ENCODE assay signal across 8 mouse cellular contexts in the genomic region with DNA sequence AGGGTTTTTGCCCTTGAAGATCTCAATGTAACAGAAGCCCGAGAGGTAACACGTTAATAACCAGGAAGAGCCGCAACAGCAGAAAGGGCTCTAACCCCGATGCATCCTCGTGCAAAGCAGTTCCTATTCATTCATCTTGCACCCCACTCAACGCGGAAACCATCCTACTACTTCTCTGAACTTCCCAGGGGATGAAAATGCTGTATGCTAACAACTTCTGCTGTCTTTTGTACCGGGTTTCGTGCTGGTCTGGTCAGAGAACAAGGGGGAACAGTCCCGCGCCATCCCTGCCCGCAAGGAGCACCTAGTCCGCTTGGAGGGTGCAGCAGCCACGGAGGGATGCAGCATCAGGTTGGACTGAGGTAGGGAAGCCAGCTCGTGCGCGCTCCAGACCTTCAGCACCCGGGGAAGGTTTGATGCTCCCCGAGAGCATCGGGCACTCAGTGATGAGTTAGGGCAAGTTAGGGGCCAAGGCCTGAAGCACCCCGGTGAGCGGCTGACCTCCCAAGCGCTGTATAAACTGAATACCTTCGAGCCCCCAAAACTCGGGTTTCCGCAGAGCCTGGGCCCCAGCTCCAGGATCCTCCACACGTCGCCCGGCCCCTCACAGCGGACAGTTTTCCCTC. TPM values are rescaled to one million over a fixed set of nuclear protein-coding genes. Genes with fewer than 3 reads are reported as not detected.
DNase-seq lines count a peak whose midpoint lies in the region; ATAC-seq and TF ChIP-seq lines count a peak whose summit lies in the region.

No protein-coding gene starts in this region.

- H3K4me2 ChIP-seq in embryonic facial prominence, embryonic 12.5 days (replicated peaks): peak overlapping the region; percentile 71
- H3K4me2 ChIP-seq in heart, postnatal 0 days (ENCODE audit: low read depth, low read length): peak overlapping the region; percentile 98

- peak overlapping the region; percentile 94 for H3K4me3 ChIP-seq in embryonic facial prominence, embryonic 12.5 days
- H3K4me3 ChIP-seq in heart, postnatal 0 days (ENCODE audit: low read depth, low read length): peak overlapping the region; percentile 81

- no peak for TF ChIP-seq CTCF in heart, postnatal 0 days (IDR thresholded peaks at IDR 0.05; ENCODE audit: low read depth)

- H3K4me1 ChIP-seq in embryonic facial prominence, embryonic 12.5 days: peaks cover 13% of the 10 kb centered on the region
- peaks cover 14% of the 10 kb centered on the region for H3K4me1 ChIP-seq in heart, postnatal 0 days (ENCODE audit: control insufficient read depth, insufficient read depth)

- peak overlapping the region; percentile 79 for H3K27ac ChIP-seq in embryonic facial prominence, embryonic 12.5 days
- peak overlapping the region; percentile 73 for H3K27ac ChIP-seq in heart, postnatal 0 days (ENCODE audit: low read depth)

- under 1% methylated on average over 30 of the region's 30 CpGs for WGBS in embryonic facial prominence, embryonic 12.5 days
- under 1% methylated on average over 30 of the region's 30 CpGs for WGBS in heart, postnatal 0 days

- H3K9ac ChIP-seq in embryonic facial prominence, embryonic 12.5 days: peak overlapping the region; percentile 96
- H3K9ac ChIP-seq in heart, postnatal 0 days (replicated peaks; ENCODE audit: low read depth, low read length): peak overlapping the region; percentile 87

- H3K9me3 ChIP-seq in embryonic facial prominence, embryonic 12.5 days: no peaks in the 10 kb centered on the region
- no peaks in the 10 kb centered on the region for H3K9me3 ChIP-seq in heart, postnatal 0 days (replicated peaks; ENCODE audit: control insufficient read depth, low read length)

- peak; percentile 17 for DNase-seq in gastrocnemius, postnatal 10 days
- DNase-seq in gastrocnemius, adult 18-20 months (ENCODE audit: low spot score): no peak
- DNase-seq in adrenal gland, postnatal 14 days: peak; percentile 40
- DNase-seq in heart, postnatal 0 days (ENCODE audit: low spot score): peak; percentile 7
- DNase-seq in layer of hippocampus, postnatal 25 days (ENCODE audit: extremely low spot score in 1 of 2, low spot score in 1 of 2): peak; percentile 13 to 15
- DNase-seq in spleen, adult 12 weeks (ENCODE audit: low spot score): peak; percentile 34

- ATAC-seq in embryonic facial prominence, embryonic 12.5 days (ENCODE audit: insufficient number of reproducible peaks, insufficient read depth, low FRiP score, low TSS enrichment): peak; percentile 19; the same call in 1 of the 2 replicates
- peak; percentile 4; the same call in 1 of the 2 replicates for ATAC-seq in heart, postnatal 0 days (ENCODE audit: insufficient read depth, low read depth)
- peak; percentile 52 for ATAC-seq in megakaryocyte-erythroid progenitor cell, adult 5-6 weeks (replicated peaks; ENCODE audit: low FRiP score, low TSS enrichment, poor library complexity, severe bottlenecking)

- H3K36me3 ChIP-seq in embryonic facial prominence, embryonic 12.5 days: peaks cover 28% of the 10 kb centered on the region
- peaks cover 29% of the 10 kb centered on the region for H3K36me3 ChIP-seq in heart, postnatal 0 days (replicated peaks; ENCODE audit: control insufficient read depth, insufficient read depth, low read length)

- no peaks in the 10 kb centered on the region for H3K27me3 ChIP-seq in embryonic facial prominence, embryonic 12.5 days
- no peaks in the 10 kb centered on the region for H3K27me3 ChIP-seq in heart, postnatal 0 days (ENCODE audit: control insufficient read depth, insufficient read depth, low read length)

- TF ChIP-seq EP300 in heart, postnatal 0 days (IDR thresholded peaks at IDR 0.05; ENCODE audit: low read depth): no peak

RNA-seq across cellular contexts. Expression of a gene that starts 0.6 kb away (rescaled TPM):
- total RNA-seq in gastrocnemius, postnatal 10 days (2021): 10 to 100 TPM; 20.7 to 22.7 TPM
- 10 to 100 TPM; 14.6 to 15.7 TPM for total RNA-seq in gastrocnemius, adult 18-20 months (2021)
- total RNA-seq in adrenal gland, postnatal 14 days (2021): 38.6 and 46.8 TPM in 2 replicates
- 58.6 and 63.2 TPM in 2 replicates for polyA plus RNA-seq in embryonic facial prominence, embryonic 12.5 days (2016; fragmentation: Nextera tagmentation; extraction: Ambion mirVana)
- total RNA-seq in heart, postnatal 0 days (2014; rRNA removed; ENCODE audit: low replicate concordance): 36.6 and 46.2 TPM in 2 replicates
- 17.2 and 17.3 TPM in 2 replicates for polyA plus RNA-seq in heart, postnatal 0 days (2015; fragmentation: Nextera tagmentation; extraction: Ambion mirVana)
- 10 to 100 TPM; 41.7 to 44.8 TPM for total RNA-seq in layer of hippocampus, postnatal 25 days (2021)
- 67.6 and 68.4 TPM in 2 replicates for total RNA-seq in megakaryocyte-erythroid progenitor cell, adult 5-6 weeks (2014; fragmentation: Nextera tagmentation)
- 75.2 and 88.5 TPM in 2 replicates for total RNA-seq in megakaryocyte-erythroid progenitor cell, adult 5-6 weeks (2017)

RNA-seq across cellular contexts. Expression of a gene that starts 41.9 kb away (rescaled TPM):
- total RNA-seq in gastrocnemius, postnatal 10 days (2021): 10 to 100 TPM; 28.5 to 32.9 TPM
- 10 to 100 TPM; 24.6 to 26.5 TPM for total RNA-seq in gastrocnemius, adult 18-20 months (2021)
- total RNA-seq in adrenal gland, postnatal 14 days (2021): 49.7 and 53.3 TPM in 2 replicates
- 69.6 and 71.3 TPM in 2 replicates for polyA plus RNA-seq in embryonic facial prominence, embryonic 12.5 days (2016; fragmentation: Nextera tagmentation; extraction: Ambion mirVana)
- 59.7 and 65.9 TPM in 2 replicates for total RNA-seq in heart, postnatal 0 days (2014; rRNA removed; ENCODE audit: low replicate concordance)
- 46.3 and 48.5 TPM in 2 replicates for polyA plus RNA-seq in heart, postnatal 0 days (2015; fragmentation: Nextera tagmentation; extraction: Ambion mirVana)
- 100 to 1,000 TPM in 1 of 2 experiments, 10 to 100 TPM in 1; 99.7 to 106 TPM for total RNA-seq in layer of hippocampus, postnatal 25 days (2021)
- total RNA-seq in megakaryocyte-erythroid progenitor cell, adult 5-6 weeks (2014; fragmentation: Nextera tagmentation): 18.9 and 26.4 TPM in 2 replicates
- 24.7 and 25.4 TPM in 2 replicates for total RNA-seq in megakaryocyte-erythroid progenitor cell, adult 5-6 weeks (2017)

RNA-seq across cellular contexts. Expression of a gene that starts 46.2 kb away (rescaled TPM):
- 1 to 10 TPM; 1.6 to 2.8 TPM for total RNA-seq in gastrocnemius, postnatal 10 days (2021)
- under 1 TPM; 0.41 to 0.85 TPM for total RNA-seq in gastrocnemius, adult 18-20 months (2021)
- 2.0 and 4.9 TPM in 2 replicates for total RNA-seq in adrenal gland, postnatal 14 days (2021)
- 0.59 and 0.72 TPM in 2 replicates for polyA plus RNA-seq in embryonic facial prominence, embryonic 12.5 days (2016; fragmentation: Nextera tagmentation; extraction: Ambion mirVana)
- total RNA-seq in heart, postnatal 0 days (2014; rRNA removed; ENCODE audit: low replicate concordance): 0.73 and 1.2 TPM in 2 replicates
- 0.78 and 1.1 TPM in 2 replicates for polyA plus RNA-seq in heart, postnatal 0 days (2015; fragmentation: Nextera tagmentation; extraction: Ambion mirVana)
- total RNA-seq in layer of hippocampus, postnatal 25 days (2021): under 1 TPM; 0.61 to 0.66 TPM
- 2.0 and 3.9 TPM in 2 replicates for total RNA-seq in megakaryocyte-erythroid progenitor cell, adult 5-6 weeks (2014; fragmentation: Nextera tagmentation)
- 0.80 and 1.7 TPM in 2 replicates for total RNA-seq in megakaryocyte-erythroid progenitor cell, adult 5-6 weeks (2017)
